Mouse (Mus musculus) B cell, adult (primary cell): ENCODE measurements around the gene Cps1. TPM values are rescaled to one million over a fixed set of nuclear protein-coding genes. Genes with fewer than 3 reads are reported as not detected.

Experiments
- total RNA-seq: library from RNA; stranded (reverse); gene quantifications from 4 replicates; pipeline ENCODE4 v1.2.4, GENCODE M21; 2023; ENCODE audit not compliant: inconsistent age

Cps1 gene
- not detected in 4 replicates for total RNA-seq

GRCm38 (mm10) chr1:67122797-67123196 is at the start of gene Cps1:
Cps1 (plus strand) TSS chr1:67123026.

Other genes starting within 250 kb of the Cps1 start
- gene Myl1, start 177.6 kb upstream of the Cps1 start, total RNA-seq = not detected in 4 replicates
- 23.4 to 34.0 TPM (median 29.5 TPM) in 4 replicates for gene Lancl1, start 84.2 kb upstream of the Cps1 start, total RNA-seq